Mouse (Mus musculus): ENCODE measurements around the gene Mreg.

Gene Mreg

DNA sequence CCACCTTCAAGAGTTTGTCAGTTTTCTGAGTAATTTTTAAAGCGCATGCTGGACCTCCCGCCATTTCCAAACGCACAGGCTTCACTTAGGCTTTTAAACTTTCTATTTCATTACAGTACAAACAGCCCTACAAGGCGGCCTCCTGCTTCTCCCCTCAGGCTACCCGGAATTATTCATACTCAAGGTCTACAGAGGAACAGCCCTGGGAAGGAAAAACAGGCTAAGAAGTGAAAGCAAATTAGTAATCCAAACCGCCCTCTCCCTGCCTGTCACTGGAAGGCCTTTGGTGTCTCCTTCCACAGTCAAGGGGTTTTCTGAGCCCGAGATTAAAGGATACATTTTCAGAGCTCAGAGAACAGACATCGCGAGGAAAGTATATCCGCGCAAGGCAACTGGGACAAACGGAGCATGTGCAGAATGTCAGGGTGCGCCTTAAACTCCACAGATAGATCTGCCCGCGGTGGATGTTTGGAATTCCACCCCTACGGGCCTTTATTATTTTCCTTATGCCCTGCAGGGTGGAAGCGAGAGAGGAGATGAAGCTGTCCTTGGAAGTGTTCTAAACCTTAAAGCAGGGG is 90.4 kb downstream of the Mreg start:
- DNase-seq, result no peak

DNA sequence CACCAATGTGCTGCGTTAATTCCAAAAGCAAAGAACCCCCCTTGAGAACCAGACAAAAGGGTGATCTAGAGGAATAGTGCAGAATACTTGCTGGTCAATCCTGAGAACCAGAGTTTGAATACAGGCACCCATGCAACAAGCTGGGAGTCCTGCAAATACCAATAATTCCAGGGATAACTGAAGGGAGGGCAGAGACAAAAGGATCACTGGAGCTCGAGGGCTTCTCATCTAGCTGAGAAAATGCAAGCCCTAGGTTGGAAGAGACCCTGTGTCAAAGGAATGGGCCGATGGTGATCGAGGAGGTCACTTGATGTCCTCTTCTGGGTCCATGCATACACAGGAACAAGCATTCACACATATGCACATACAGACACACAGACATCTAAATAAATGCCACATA is 92.1 kb downstream of the Mreg start:
- DNase-seq, result no peak

DNA sequence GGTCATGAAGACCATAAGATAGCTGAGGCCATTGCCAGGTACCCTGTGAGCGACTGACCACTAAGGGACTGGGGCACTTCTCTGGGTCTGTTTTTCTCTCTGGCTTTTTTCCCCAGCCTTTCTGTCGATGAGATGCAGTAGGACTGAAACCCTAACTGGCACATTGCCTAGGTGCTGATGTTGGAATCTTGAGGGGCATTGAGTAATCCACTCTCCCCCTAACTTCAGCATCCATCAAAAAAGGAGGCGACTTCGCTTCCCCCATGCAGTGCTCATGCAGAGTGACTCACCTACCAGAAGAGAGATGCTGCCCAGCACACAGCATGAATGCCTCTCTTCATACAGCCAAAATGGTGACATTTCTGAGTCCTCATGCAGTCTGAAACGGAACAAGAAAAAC is 97.9 kb downstream of the Mreg start:
- no peak for DNase-seq
